Mouse (Mus musculus) MEL (cell line): ENCODE data around the gene Prr3. TPM values are rescaled to one million over a fixed set of nuclear protein-coding genes. Genes with fewer than 3 reads are reported as not detected.

Source experiments
- DNase-seq: peaks from one replicate; pipeline ENCODE4 v3.0.0; 2011; ENCODE audit warnings: low read depth, low spot score
- H3K27ac ChIP-seq: 2 replicates; pipeline ENCODE4 v1.5.1; 2012; ENCODE audit warnings: low read depth, mild to moderate bottlenecking, control low read depth, low read length, moderate library complexity; ENCODE audit not compliant: control insufficient read depth
- H3K27me3 ChIP-seq, 2 experiments: fragments of 150-350 bp in 1 of 2; sonication (generic) in 1 of 2; 2 replicates each; pipeline ENCODE4 v1.6.1; 2012; ENCODE audit warnings: low read length in 2 of 2, mild to moderate bottlenecking in 2 of 2, improper control_type of control experiment in 1 of 2, moderate library complexity in 1 of 2; ENCODE audit not compliant: insufficient read depth in 2 of 2, control insufficient read depth in 1 of 2
- H3K36me3 ChIP-seq, 2 experiments: 2 replicates each; pipeline ENCODE4 v1.6.1; 2012 to 2014; ENCODE audit warnings: low read length in 2 of 2, improper control_type of control experiment in 1 of 2, inconsistent platforms in 1 of 2, mild to moderate bottlenecking in 1 of 2; ENCODE audit not compliant: insufficient read depth in 2 of 2, control insufficient read depth in 1 of 2
- H3K4me1 ChIP-seq, 2 experiments: fragments of 150-350 bp in 1 of 2; sonication (generic) in 1 of 2; 2 replicates each; pipeline ENCODE4 v1.6.1; 2012; ENCODE audit warnings: low read length in 2 of 2, improper control_type of control experiment in 1 of 2, mild to moderate bottlenecking in 1 of 2; ENCODE audit not compliant: insufficient read depth in 2 of 2, control insufficient read depth in 1 of 2
- H3K4me3 ChIP-seq, 2 experiments: fragments of 150-350 bp in 1 of 2; sonication (generic) in 1 of 2; 2 replicates each; pipeline ENCODE4 v1.5.1; 2012; ENCODE audit warnings: low read depth in 2 of 2, low read length in 2 of 2, mild to moderate bottlenecking in 2 of 2, moderate library complexity in 2 of 2, control low read depth in 1 of 2, improper control_type of control experiment in 1 of 2; ENCODE audit not compliant: control insufficient read depth in 1 of 2, insufficient read depth in 1 of 2
- H3K79me2 ChIP-seq: 2 replicates; pipeline ENCODE4 v1.6.1; 2012; ENCODE audit warnings: mild to moderate bottlenecking, low read length, moderate library complexity; ENCODE audit not compliant: control insufficient read depth, poor library complexity, insufficient read depth
- H3K9ac ChIP-seq: 2 replicates; pipeline ENCODE4 v1.6.1; 2012; ENCODE audit warnings: low read depth, mild to moderate bottlenecking, control low read depth, low read length, moderate library complexity; ENCODE audit not compliant: control insufficient read depth, poor library complexity, severe bottlenecking
- H3K9me3 ChIP-seq: fragments of 150-350 bp; sonication (generic); replicated peaks from 2 replicates; pipeline ENCODE4 v1.6.1; 2012; ENCODE audit warnings: mild to moderate bottlenecking, low read length, improper control_type of control experiment, moderate library complexity; ENCODE audit not compliant: insufficient read depth
- CHD1 ChIP-seq: IDR thresholded peaks from 2 replicates; pipeline ENCODE4 v1.6.1; 2012; ENCODE audit warnings: low read depth, mild to moderate bottlenecking, inconsistent platforms, low read length, improper control_type of control experiment
- CHD2 ChIP-seq: IDR thresholded peaks from 2 replicates; pipeline ENCODE4 v1.6.1; 2011; ENCODE audit warnings: low read length, improper control_type of control experiment
- CTCF ChIP-seq, 3 experiments: IDR thresholded peaks in 2 of 3; conservative IDR thresholded peaks in 1 of 3; 2 replicates each; pipeline ENCODE4 v1.5.1; 2011 to 2012; ENCODE audit warnings: low read length in 3 of 3, low read depth in 2 of 3, mild to moderate bottlenecking in 2 of 3, improper control_type of control experiment in 1 of 3, inconsistent platforms in 1 of 3, mixed read lengths in 1 of 3, moderate library complexity in 1 of 3; ENCODE audit not compliant: control insufficient read depth in 1 of 3, insufficient read depth in 1 of 3, poor library complexity in 1 of 3, severe bottlenecking in 1 of 3
- EP300 ChIP-seq, 2 experiments: IDR thresholded peaks; 2 replicates each; pipeline ENCODE4 v1.6.1; 2011; ENCODE audit warnings: improper control_type of control experiment in 2 of 2, low read length in 2 of 2, low read depth in 1 of 2, mild to moderate bottlenecking in 1 of 2
- GABPA ChIP-seq: IDR thresholded peaks from 2 replicates; pipeline ENCODE4 v1.6.1; 2012; ENCODE audit warnings: low read depth, mild to moderate bottlenecking, inconsistent platforms, low read length, improper control_type of control experiment, moderate library complexity
- GATA1 ChIP-seq: IDR thresholded peaks from 2 replicates; pipeline ENCODE4 v1.6.1; 2011; ENCODE audit warnings: low read depth, low read length, improper control_type of control experiment
- HCFC1 ChIP-seq: IDR thresholded peaks from 2 replicates; pipeline ENCODE4 v1.6.1; 2012; ENCODE audit warnings: low read depth, mild to moderate bottlenecking, inconsistent platforms, low read length, improper control_type of control experiment, moderate library complexity
- JUND ChIP-seq: IDR thresholded peaks from 2 replicates; pipeline ENCODE4 v1.6.1; 2011; ENCODE audit warnings: low read depth, mild to moderate bottlenecking, improper control_type of control experiment, low read length
- MAFK ChIP-seq: IDR thresholded peaks from 2 replicates; pipeline ENCODE4 v1.6.1; 2011; ENCODE audit warnings: low read depth, mild to moderate bottlenecking, low read length, improper control_type of control experiment, borderline replicate concordance
- MAX ChIP-seq: IDR thresholded peaks from 2 replicates; pipeline ENCODE4 v1.6.1; 2011; ENCODE audit warnings: low read length, improper control_type of control experiment
- MAZ ChIP-seq: IDR thresholded peaks from 2 replicates; pipeline ENCODE4 v1.6.1; 2012; ENCODE audit warnings: low read depth, mild to moderate bottlenecking, inconsistent platforms, low read length, improper control_type of control experiment
- MEF2A ChIP-seq: IDR thresholded peaks from 2 replicates; pipeline ENCODE4 v1.6.1; 2014; ENCODE audit warnings: low read depth, mild to moderate bottlenecking, inconsistent platforms, low read length, improper control_type of control experiment; ENCODE audit not compliant: poor library complexity, insufficient replicate concordance, severe bottlenecking; ENCODE audit errors: extremely low read depth
- MXI1 ChIP-seq: IDR thresholded peaks from 2 replicates; pipeline ENCODE4 v1.6.1; 2011; ENCODE audit warnings: mild to moderate bottlenecking, low read depth, low read length, improper control_type of control experiment
- MYB ChIP-seq: IDR thresholded peaks from 2 replicates; pipeline ENCODE4 v1.6.1; 2011; ENCODE audit warnings: mild to moderate bottlenecking, low read depth, low read length, improper control_type of control experiment
- MYC ChIP-seq: IDR thresholded peaks from 2 replicates; pipeline ENCODE4 v1.6.1; 2011; ENCODE audit warnings: low read depth, mild to moderate bottlenecking, low read length, improper control_type of control experiment, moderate library complexity
- NELFE ChIP-seq: IDR thresholded peaks from 2 replicates; pipeline ENCODE4 v1.6.1; 2011; ENCODE audit warnings: low read depth, low read length, improper control_type of control experiment
- POLR2A ChIP-seq, 2 experiments: IDR thresholded peaks; 2 replicates each; pipeline ENCODE4 v1.6.1; 2011 to 2012; ENCODE audit warnings: low read length in 2 of 2, mild to moderate bottlenecking in 2 of 2, control low read depth in 1 of 2, improper control_type of control experiment in 1 of 2, low read depth in 1 of 2, moderate library complexity in 1 of 2; ENCODE audit not compliant: control insufficient read depth in 1 of 2, insufficient read depth in 1 of 2, poor library complexity in 1 of 2
- POLR2AphosphoS2 ChIP-seq: IDR thresholded peaks from 2 replicates; pipeline ENCODE4 v1.6.1; 2011; ENCODE audit warnings: low read length, improper control_type of control experiment
- POLR2AphosphoS5 ChIP-seq: IDR thresholded peaks from 2 replicates; pipeline ENCODE4 v1.6.1; 2012; ENCODE audit warnings: low read depth, borderline replicate concordance, mild to moderate bottlenecking, inconsistent platforms, low read length, moderate library complexity, mixed read lengths
- RAD21 ChIP-seq: IDR thresholded peaks from 2 replicates; pipeline ENCODE4 v1.6.1; 2011; ENCODE audit warnings: mild to moderate bottlenecking, low read depth, low read length, improper control_type of control experiment
- RCOR1 ChIP-seq: IDR thresholded peaks from 2 replicates; pipeline ENCODE4 v1.6.1; 2012; ENCODE audit warnings: low read depth, mild to moderate bottlenecking, inconsistent platforms, low read length, improper control_type of control experiment
- SIN3A ChIP-seq: IDR thresholded peaks from 2 replicates; pipeline ENCODE4 v1.6.1; 2012; ENCODE audit warnings: low read length, improper control_type of control experiment, inconsistent platforms
- SMC3 ChIP-seq: IDR thresholded peaks from 2 replicates; pipeline ENCODE4 v1.6.1; 2011; ENCODE audit warnings: low read depth, low read length, improper control_type of control experiment
- TAL1 ChIP-seq: IDR thresholded peaks from 2 replicates; pipeline ENCODE4 v1.6.1; 2012; ENCODE audit warnings: mild to moderate bottlenecking, inconsistent platforms, low read length, moderate library complexity, mixed read lengths
- TBP ChIP-seq: IDR thresholded peaks from 2 replicates; pipeline ENCODE4 v1.8.0; 2011; ENCODE audit warnings: low read depth, low read length, improper control_type of control experiment
- TCF12 ChIP-seq: IDR thresholded peaks from 2 replicates; pipeline ENCODE4 v1.6.1; 2014; ENCODE audit warnings: low read depth, mild to moderate bottlenecking, inconsistent platforms, low read length, improper control_type of control experiment, moderate library complexity
- USF1 ChIP-seq: IDR thresholded peaks from 2 replicates; pipeline ENCODE4 v1.6.1; 2014; ENCODE audit warnings: low read depth, mild to moderate bottlenecking, inconsistent platforms, low read length, improper control_type of control experiment, moderate library complexity
- USF2 ChIP-seq, 2 experiments: IDR thresholded peaks; 2 replicates each; pipeline ENCODE4 v1.6.1; 2011 to 2012; ENCODE audit warnings: improper control_type of control experiment in 2 of 2, low read length in 2 of 2, borderline replicate concordance in 1 of 2, inconsistent platforms in 1 of 2, low read depth in 1 of 2, mild to moderate bottlenecking in 1 of 2; ENCODE audit not compliant: insufficient read depth in 1 of 2
- ZC3H11A ChIP-seq: IDR thresholded peaks from 2 replicates; pipeline ENCODE4 v1.6.1; 2012; ENCODE audit warnings: low read depth, mild to moderate bottlenecking, inconsistent platforms, low read length, improper control_type of control experiment
- ZKSCAN1 ChIP-seq: IDR thresholded peaks from 2 replicates; pipeline ENCODE4 v1.6.1; 2012; ENCODE audit warnings: low read depth, mild to moderate bottlenecking, inconsistent platforms, low read length, improper control_type of control experiment, moderate library complexity
- ZNF384 ChIP-seq: IDR thresholded peaks from 2 replicates; pipeline ENCODE4 v1.6.1; 2012; ENCODE audit warnings: low read depth, mild to moderate bottlenecking, inconsistent platforms, low read length, improper control_type of control experiment
- polyA plus RNA-seq, 2 experiments: library from polyadenylated mRNA; stranded (reverse) in 1 of 2; unstranded in 1 of 2; fragments of >175 nt in 1 of 2; fragments of >200 nt in 1 of 2; gene quantifications; 2 replicates each; pipeline versions ENCODE4 v1.2.1 to v1.2.4; 2012; ENCODE audit warnings: low replicate concordance in 2 of 2, low read depth in 1 of 2; ENCODE audit not compliant: insufficient read length in 2 of 2, insufficient read depth in 1 of 2, missing spikeins in 1 of 2
- total RNA-seq: library from RNA; depleted of rRNA; stranded (reverse); fragments of 300-350 nt; gene quantifications from 2 replicates; pipeline ENCODE4 v1.2.3, GENCODE M21; 2012

Gene Prr3
- total and polyA plus RNA-seq, 3 experiments, result 13.8 to 48.1 TPM; not detected in 1

- TF ChIP-seq MEF2A, result no peak
- no peak for TF ChIP-seq ZKSCAN1
- TF ChIP-seq GATA1, result peak; percentile 48; the same call in 1 of the 2 replicates
Observed at GRCm38 (mm10) chr17:35998545-35999305, 18.7 kb upstream of the Prr3 start (continued).

GRCm38 (mm10) chr17:35997713-35998510 lies 17.9 kb upstream of the Prr3 start:
- H3K4me3 ChIP-seq, result peak overlapping the region; percentile 35 to 49
- DNase-seq, result peak; percentile 95
- TF ChIP-seq CTCF (IDR thresholded peaks at IDR 0.05 in 2 of 3, conservative IDR thresholded peaks at IDR 0.05 in 1 of 3; ENCODE audit: control insufficient read depth in 1 of 3, insufficient read depth in 1 of 3, low read depth in 2 of 3, low read length in 3 of 3, poor library complexity in 1 of 3, severe bottlenecking in 1 of 3) (no peak; a peak in 1 of 6 replicates), MAZ (no peak), MEF2A (no peak), MAX (no peak; the same call in 1 of the 2 replicates), TAL1 (no peak), TBP (peak; percentile 90), CHD1 (no peak; the same call in 1 of the 2 replicates), MYB (no peak), MAFK (peak; percentile 57; the same call in 1 of the 2 replicates), JUND (no peak), MXI1 (peak; percentile 76), RAD21 (no peak; the same call in 1 of the 2 replicates), TCF12 (no peak), RCOR1 (peak; percentile 76), NELFE (peak; percentile 53; the same call in 1 of the 2 replicates), HCFC1 (0 out of 2 replicates have a peak, but pooled peaks have one; percentile 33), USF2 (IDR thresholded peaks at IDR 0.05; ENCODE audit: borderline replicate concordance in 1 of 2, insufficient read depth in 1 of 2, low read depth in 1 of 2, low read length in 2 of 2) (no peak), SIN3A (peak; percentile 85), GABPA (no peak), POLR2AphosphoS5 (no peak), SMC3 (peak; percentile 35), ZKSCAN1 (no peak), USF1 (no peak), CHD2 (no peak), POLR2AphosphoS2 (no peak), GATA1 (0 out of 2 replicates have a peak, but pooled peaks have one; percentile 9), ZC3H11A (0 out of 2 replicates have a peak, but pooled peaks have one; percentile 2), POLR2A (IDR thresholded peaks at IDR 0.05; ENCODE audit: control insufficient read depth in 1 of 2, insufficient read depth in 1 of 2, low read depth in 1 of 2, low read length in 2 of 2, poor library complexity in 1 of 2) (peak in 1 of 2 experiments; percentile 78; a peak in 2 of 4 replicates), EP300 (IDR thresholded peaks at IDR 0.05; ENCODE audit: low read depth in 1 of 2, low read length in 2 of 2) (peak; percentile 30 to 44; a peak in 3 of 4 replicates), MYC (0 out of 2 replicates have a peak, but pooled peaks have one; percentile 16), ZNF384 (no peak)

More at GRCm38 (mm10) chr17:35997713-35998510, 17.9 kb upstream of the Prr3 start:
- Histone ChIP-seq H3K9ac (peak overlapping the region; percentile 56), H3K79me2 (peaks cover 50% of the 10 kb centered on the region), H3K27ac (peak overlapping the region; percentile 98), H3K27me3 (no peaks in the 10 kb centered on the region), H3K36me3 (peaks cover 0 to 48% of the 10 kb centered on the region in 2 experiments; a peak in 3 of 4 replicates), H3K9me3 (no peaks in the 10 kb centered on the region), H3K4me1 (peaks cover 25 to 41% of the 10 kb centered on the region in 2 experiments)
